Mouse (Mus musculus): Measurements from ENCODE around the gene Ankrd55.

- TF ChIP-seq CTCF (IDR thresholded peaks at IDR 0.05; ENCODE audit: low read depth) (no peak), EP300 (optimal IDR thresholded peaks at IDR 0.05) (no peak)
These were observed 60.7 kb downstream of the Ankrd55 start for GRCm38 (mm10) chr13:112348896-112349484.
